Mouse (Mus musculus): ENCODE data around the gene Tyw1. TPM values are rescaled to one million over a fixed set of nuclear protein-coding genes. Genes with fewer than 3 reads are reported as not detected.

Gene Tyw1
- polyA plus RNA-seq, 1 experiment: 27.7 TPM

GRCm38 (mm10) chr5:130310827-130311226, 55.4 kb downstream of the Tyw1 start:
- TF ChIP-seq POLR2A (IDR thresholded peaks at IDR 0.05; ENCODE audit: insufficient read depth, low read length) (no peak), CTCF (IDR thresholded peaks at IDR 0.05; ENCODE audit: low read depth, low read length) (no peak), EP300 (IDR thresholded peaks at IDR 0.05; ENCODE audit: insufficient read depth, low read depth, low read length) (no peak)
- H3K4me1 ChIP-seq (ENCODE audit: control insufficient read depth, insufficient read depth, low read length): no peaks in the 10 kb centered on the region
- H3K27ac ChIP-seq (ENCODE audit: insufficient read depth, low read length): no peak overlapping the region
- H3K36me3 ChIP-seq (ENCODE audit: control insufficient read depth, insufficient read depth, low read length, poor library complexity, severe bottlenecking): 0 out of 2 replicates have a peak, but pooled peaks cover 2% of the 10 kb centered on the region
- H3K4me3 ChIP-seq (ENCODE audit: low read depth, low read length): no peak overlapping the region
- H3K9me3 ChIP-seq (replicated peaks; ENCODE audit: control insufficient read depth, insufficient read depth, low read length, poor library complexity, severe bottlenecking): no peaks in the 10 kb centered on the region
- H3K9ac ChIP-seq (ENCODE audit: low read depth, poor library complexity, severe bottlenecking): no peak overlapping the region
- H3K27me3 ChIP-seq (ENCODE audit: control insufficient read depth, insufficient read depth, low read length, poor library complexity, severe bottlenecking): no peaks in the 10 kb centered on the region

DNA sequence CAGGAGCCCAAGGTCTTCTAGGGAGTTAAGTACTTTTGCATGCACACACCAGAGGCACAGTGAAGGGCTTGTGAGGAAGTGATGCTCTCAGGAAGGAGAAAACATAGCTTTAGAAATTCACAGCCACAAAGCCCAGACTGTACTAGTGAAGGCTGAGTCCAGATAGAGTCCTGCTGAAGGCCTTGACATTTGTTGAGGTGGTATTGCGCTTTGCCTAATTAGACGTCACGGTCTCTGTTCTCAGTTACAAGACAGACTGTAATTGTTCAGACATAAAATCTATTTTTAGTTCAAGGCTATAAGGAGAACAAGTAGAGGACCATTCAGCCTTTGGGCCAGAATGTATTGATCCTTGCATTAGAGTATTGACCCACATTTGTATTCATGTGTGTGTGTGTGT, 58.1 kb downstream of the Tyw1 start:
- TF ChIP-seq POLR2A (IDR thresholded peaks at IDR 0.05; ENCODE audit: insufficient read depth, low read length): no peak
- no peak for TF ChIP-seq CTCF (IDR thresholded peaks at IDR 0.05; ENCODE audit: low read depth, low read length)
- no peak for TF ChIP-seq EP300 (IDR thresholded peaks at IDR 0.05; ENCODE audit: insufficient read depth, low read depth, low read length)
- Histone ChIP-seq H3K27me3 (ENCODE audit: control insufficient read depth, insufficient read depth, low read length, poor library complexity, severe bottlenecking) (no peaks in the 10 kb centered on the region), H3K4me3 (ENCODE audit: low read depth, low read length) (no peak overlapping the region), H3K9ac (ENCODE audit: low read depth, poor library complexity, severe bottlenecking) (no peak overlapping the region), H3K4me1 (ENCODE audit: control insufficient read depth, insufficient read depth, low read length) (no peaks in the 10 kb centered on the region), H3K27ac (ENCODE audit: insufficient read depth, low read length) (no peak overlapping the region), H3K36me3 (ENCODE audit: control insufficient read depth, insufficient read depth, low read length, poor library complexity, severe bottlenecking) (0 out of 2 replicates have a peak, but pooled peaks cover 2% of the 10 kb centered on the region), H3K9me3 (replicated peaks; ENCODE audit: control insufficient read depth, insufficient read depth, low read length, poor library complexity, severe bottlenecking) (no peaks in the 10 kb centered on the region)

DNA sequence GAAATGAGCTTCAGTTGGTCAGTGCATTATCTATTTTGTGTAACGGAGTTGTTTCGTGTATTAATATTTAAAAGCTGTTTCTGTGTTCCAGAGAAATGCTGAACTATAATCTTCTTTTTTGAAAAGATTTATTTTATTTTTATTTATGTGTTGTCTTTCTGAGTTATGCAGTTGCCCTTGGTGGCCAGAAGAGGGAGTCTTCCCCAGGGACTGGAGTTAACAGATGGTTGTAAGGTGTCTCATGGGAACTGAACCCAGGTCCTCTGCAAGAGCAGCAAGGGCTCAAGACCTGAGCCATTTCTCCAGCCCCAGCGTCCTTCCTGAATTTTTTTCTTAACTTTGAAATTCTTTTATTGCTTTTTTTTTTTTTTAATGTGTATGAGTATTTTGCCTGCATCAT, 59.5 kb downstream of the Tyw1 start:
- TF ChIP-seq CTCF (IDR thresholded peaks at IDR 0.05; ENCODE audit: low read depth, low read length) (peak; percentile 23), EP300 (IDR thresholded peaks at IDR 0.05; ENCODE audit: insufficient read depth, low read depth, low read length) (no peak)
- Histone ChIP-seq H3K4me3 (ENCODE audit: low read depth, low read length) (no peak overlapping the region), H3K9ac (ENCODE audit: low read depth, poor library complexity, severe bottlenecking) (no peak overlapping the region), H3K27ac (ENCODE audit: insufficient read depth, low read length) (no peak overlapping the region), H3K27me3 (ENCODE audit: control insufficient read depth, insufficient read depth, low read length, poor library complexity, severe bottlenecking) (no peaks in the 10 kb centered on the region), H3K9me3 (replicated peaks; ENCODE audit: control insufficient read depth, insufficient read depth, low read length, poor library complexity, severe bottlenecking) (no peaks in the 10 kb centered on the region), H3K4me1 (ENCODE audit: control insufficient read depth, insufficient read depth, low read length) (no peaks in the 10 kb centered on the region), H3K36me3 (ENCODE audit: control insufficient read depth, insufficient read depth, low read length, poor library complexity, severe bottlenecking) (0 out of 2 replicates have a peak, but pooled peaks cover 2% of the 10 kb centered on the region)

GRCm38 (mm10) chr5:130316321-130316720, 60.9 kb downstream of the Tyw1 start:
- H3K4me1 ChIP-seq (ENCODE audit: control insufficient read depth, insufficient read depth, low read length): no peaks in the 10 kb centered on the region
- TF ChIP-seq CTCF (IDR thresholded peaks at IDR 0.05; ENCODE audit: low read depth, low read length): no peak
- no peak for TF ChIP-seq EP300 (IDR thresholded peaks at IDR 0.05; ENCODE audit: insufficient read depth, low read depth, low read length)
- no peaks in the 10 kb centered on the region for H3K9me3 ChIP-seq (replicated peaks; ENCODE audit: control insufficient read depth, insufficient read depth, low read length, poor library complexity, severe bottlenecking)
- no peak overlapping the region for H3K4me3 ChIP-seq (ENCODE audit: low read depth, low read length)
- no peaks in the 10 kb centered on the region for H3K27me3 ChIP-seq (ENCODE audit: control insufficient read depth, insufficient read depth, low read length, poor library complexity, severe bottlenecking)
- no peak overlapping the region for H3K9ac ChIP-seq (ENCODE audit: low read depth, poor library complexity, severe bottlenecking)
- 0 out of 2 replicates have a peak, but pooled peaks cover 2% of the 10 kb centered on the region for H3K36me3 ChIP-seq (ENCODE audit: control insufficient read depth, insufficient read depth, low read length, poor library complexity, severe bottlenecking)
- no peak overlapping the region for H3K27ac ChIP-seq (ENCODE audit: insufficient read depth, low read length)

- Histone ChIP-seq H3K36me3 (ENCODE audit: control insufficient read depth, insufficient read depth, low read length, poor library complexity, severe bottlenecking) (no peaks in the 10 kb centered on the region), H3K9ac (ENCODE audit: low read depth, poor library complexity, severe bottlenecking) (no peak overlapping the region), H3K4me1 (ENCODE audit: control insufficient read depth, insufficient read depth, low read length) (no peaks in the 10 kb centered on the region), H3K4me3 (ENCODE audit: low read depth, low read length) (no peak overlapping the region), H3K27me3 (ENCODE audit: control insufficient read depth, insufficient read depth, low read length, poor library complexity, severe bottlenecking) (no peaks in the 10 kb centered on the region), H3K27ac (ENCODE audit: insufficient read depth, low read length) (no peak overlapping the region), H3K9me3 (replicated peaks; ENCODE audit: control insufficient read depth, insufficient read depth, low read length, poor library complexity, severe bottlenecking) (no peaks in the 10 kb centered on the region)
- TF ChIP-seq CTCF (IDR thresholded peaks at IDR 0.05; ENCODE audit: low read depth, low read length) (no peak), POLR2A (IDR thresholded peaks at IDR 0.05; ENCODE audit: insufficient read depth, low read length) (no peak), EP300 (IDR thresholded peaks at IDR 0.05; ENCODE audit: insufficient read depth, low read depth, low read length) (no peak)
Measured at GRCm38 (mm10) chr5:130319783-130320182, 64.4 kb downstream of the Tyw1 start.

GRCm38 (mm10) chr5:130320485-130320884, 65.1 kb downstream of the Tyw1 start:
- no peak for TF ChIP-seq EP300 (IDR thresholded peaks at IDR 0.05; ENCODE audit: insufficient read depth, low read depth, low read length)
- TF ChIP-seq POLR2A (IDR thresholded peaks at IDR 0.05; ENCODE audit: insufficient read depth, low read length): no peak
- TF ChIP-seq CTCF (IDR thresholded peaks at IDR 0.05; ENCODE audit: low read depth, low read length): peak; percentile 20
- Histone ChIP-seq H3K36me3 (ENCODE audit: control insufficient read depth, insufficient read depth, low read length, poor library complexity, severe bottlenecking) (no peaks in the 10 kb centered on the region), H3K27ac (ENCODE audit: insufficient read depth, low read length) (no peak overlapping the region), H3K9me3 (replicated peaks; ENCODE audit: control insufficient read depth, insufficient read depth, low read length, poor library complexity, severe bottlenecking) (no peaks in the 10 kb centered on the region), H3K4me1 (ENCODE audit: control insufficient read depth, insufficient read depth, low read length) (no peaks in the 10 kb centered on the region), H3K9ac (ENCODE audit: low read depth, poor library complexity, severe bottlenecking) (no peak overlapping the region), H3K27me3 (ENCODE audit: control insufficient read depth, insufficient read depth, low read length, poor library complexity, severe bottlenecking) (no peaks in the 10 kb centered on the region), H3K4me3 (ENCODE audit: low read depth, low read length) (no peak overlapping the region)
